Comparison of ENCODE assay signal across 20 mouse cellular contexts in the genomic region with DNA sequence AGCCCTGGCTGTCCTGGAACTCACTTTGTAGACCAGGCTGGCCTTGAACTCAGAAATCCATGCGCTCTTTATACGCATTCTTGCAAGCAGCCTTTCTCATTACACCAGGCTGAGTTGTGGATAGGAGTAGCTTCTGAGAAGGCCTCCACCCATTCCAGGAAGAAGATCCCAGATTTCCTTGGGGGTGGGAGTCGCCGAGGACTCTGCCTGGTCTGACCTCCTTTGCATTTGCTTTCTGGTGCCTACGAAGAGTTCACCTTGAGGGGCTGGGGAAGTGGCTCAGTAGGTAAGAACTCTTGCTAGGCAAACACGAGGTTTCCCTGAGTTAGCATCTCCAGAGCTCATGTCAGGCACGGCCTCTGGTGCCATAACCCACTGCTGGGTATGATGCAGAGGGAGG. TPM values are rescaled to one million over a fixed set of nuclear protein-coding genes. Genes with fewer than 3 reads are reported as not detected.
"Had no signal": no experiment of that assay in that cellular context is flagged by ENCODE, and none has a peak within 500 bp of the region (broad histone marks: within the 10 kb centered on the region; RNA-seq: fewer than 3 reads in every experiment).

No protein-coding gene starts in this region.

- H3K4me2 ChIP-seq: limb, embryonic 12.5 days; lung, embryonic 14.5 days; midbrain, embryonic 15.5 days; neural tube, embryonic 13.5 days had no signal

- H3K4me3 ChIP-seq: limb, embryonic 12.5 days; midbrain, embryonic 10.5 days; midbrain, embryonic 15.5 days; neural tube, embryonic 13.5 days had no signal

- H3K27me3 ChIP-seq: limb, embryonic 12.5 days; midbrain, embryonic 15.5 days; neural tube, embryonic 13.5 days had no signal

- DNase-seq: kidney, adult 8-10 months; kidney, postnatal 36 days; layer of hippocampus, adult 9-11 months; lung, embryonic 14.5 days; lung, postnatal 10 days; lung, postnatal 4 days; retina, postnatal 1 day; thymus, adult 18-20 months; thymus, postnatal 14 days had no signal

- ATAC-seq: intestine, embryonic 16.5 days; midbrain, embryonic 15.5 days had no signal

- H3K9ac ChIP-seq: limb, embryonic 12.5 days; lung, embryonic 14.5 days; midbrain, embryonic 15.5 days; neural tube, embryonic 13.5 days had no signal

- H3K27ac ChIP-seq: kidney, postnatal 0 days; limb, embryonic 12.5 days; midbrain, embryonic 10.5 days; midbrain, embryonic 15.5 days; neural tube, embryonic 13.5 days; stomach, postnatal 0 days had no signal

- H3K4me1 ChIP-seq: midbrain, embryonic 15.5 days; neural tube, embryonic 13.5 days had no signal

- H3K9me3 ChIP-seq: midbrain, embryonic 15.5 days; neural tube, embryonic 13.5 days had no signal

- H3K36me3 ChIP-seq: limb, embryonic 12.5 days; midbrain, embryonic 10.5 days; midbrain, embryonic 15.5 days; neural tube, embryonic 13.5 days had no signal

RNA-seq across cellular contexts. Expression of a gene that starts 3.4 kb away (rescaled TPM):
- total RNA-seq: layer of hippocampus, adult 18-20 months; left cerebral cortex, postnatal 36 days; liver, adult 2 months; megakaryocyte, adult 5-6 weeks had no signal
- polyA plus RNA-seq: kidney, postnatal 0 days; limb, embryonic 12.5 days; liver, adult 2 months; lung, embryonic 14.5 days; midbrain, embryonic 10.5 days; midbrain, embryonic 15.5 days; neural tube, embryonic 13.5 days; stomach, postnatal 0 days had no signal

RNA-seq across cellular contexts. Expression of a gene that starts 39.4 kb away (rescaled TPM):
- total RNA-seq: layer of hippocampus, adult 18-20 months; left cerebral cortex, postnatal 36 days; liver, adult 2 months; megakaryocyte, adult 5-6 weeks had no signal
- polyA plus RNA-seq: intestine, embryonic 16.5 days; kidney, postnatal 0 days; limb, embryonic 12.5 days; liver, adult 2 months; lung, embryonic 14.5 days; midbrain, embryonic 10.5 days; midbrain, embryonic 15.5 days; neural tube, embryonic 13.5 days; stomach, postnatal 0 days had no signal
